Mouse (Mus musculus): Measurements from ENCODE around the gene Olfr749.
"Not testable (repeated sequence)": the region's sequence is repeated elsewhere in the genome, so short reads cannot be mapped to it uniquely, and the experiment has no call there.

Olfr749 gene

GRCm38 (mm10) chr14:50744994-50745393, at the start of gene Olfr749:
Gene Olfr749 (minus strand): TSS chr14:50745094.
- DNase-seq (ENCODE audit: low spot score in 2 of 2), result no peak

DNA sequence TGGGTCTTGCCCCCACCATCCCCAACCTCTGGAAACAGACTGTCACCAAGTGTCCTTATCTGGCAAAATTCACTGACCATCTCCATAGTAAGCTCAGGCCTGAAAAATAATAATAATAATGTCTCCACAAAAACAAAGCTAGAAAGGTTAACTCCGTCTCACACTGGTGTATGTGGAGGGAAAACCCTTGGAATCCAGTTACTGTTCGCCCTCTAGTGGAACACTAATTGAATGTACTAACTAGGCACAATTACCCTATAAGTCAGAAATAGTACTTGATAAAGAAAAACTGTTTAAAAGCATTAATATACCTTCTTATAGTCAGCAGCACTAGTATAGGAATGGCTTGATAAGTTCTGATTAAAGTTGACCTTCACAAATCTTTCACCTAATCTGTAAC, 43.3 kb upstream of the Olfr749 start:
- DNase-seq (ENCODE audit: low spot score in 2 of 2), result no peak

DNA sequence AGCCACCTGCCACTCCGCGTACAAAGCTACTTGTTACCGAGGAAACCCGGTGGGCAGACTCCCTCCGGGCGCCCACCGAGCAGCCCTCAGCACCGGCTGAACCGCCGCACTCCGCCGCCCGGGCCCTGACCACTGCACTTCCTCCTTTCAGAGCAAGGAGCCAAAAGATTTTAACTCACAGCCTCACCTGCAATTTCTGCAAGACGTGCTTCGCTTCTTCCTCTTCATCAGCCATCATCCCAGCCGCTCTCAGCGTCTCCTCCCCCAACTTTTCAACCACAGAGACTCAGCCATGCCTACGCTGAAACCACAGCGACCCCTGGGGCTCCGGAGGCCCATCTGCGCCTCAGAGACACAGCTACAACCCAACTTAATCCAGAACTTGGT, 40.4 kb upstream of the Olfr749 start, which contains the start of gene Ttc5:
Gene Ttc5, minus strand, starts transcription at position 269 of the 387 bp plus-strand sequence.
- peak; percentile 96 for DNase-seq (ENCODE audit: low spot score in 2 of 2)

DNA sequence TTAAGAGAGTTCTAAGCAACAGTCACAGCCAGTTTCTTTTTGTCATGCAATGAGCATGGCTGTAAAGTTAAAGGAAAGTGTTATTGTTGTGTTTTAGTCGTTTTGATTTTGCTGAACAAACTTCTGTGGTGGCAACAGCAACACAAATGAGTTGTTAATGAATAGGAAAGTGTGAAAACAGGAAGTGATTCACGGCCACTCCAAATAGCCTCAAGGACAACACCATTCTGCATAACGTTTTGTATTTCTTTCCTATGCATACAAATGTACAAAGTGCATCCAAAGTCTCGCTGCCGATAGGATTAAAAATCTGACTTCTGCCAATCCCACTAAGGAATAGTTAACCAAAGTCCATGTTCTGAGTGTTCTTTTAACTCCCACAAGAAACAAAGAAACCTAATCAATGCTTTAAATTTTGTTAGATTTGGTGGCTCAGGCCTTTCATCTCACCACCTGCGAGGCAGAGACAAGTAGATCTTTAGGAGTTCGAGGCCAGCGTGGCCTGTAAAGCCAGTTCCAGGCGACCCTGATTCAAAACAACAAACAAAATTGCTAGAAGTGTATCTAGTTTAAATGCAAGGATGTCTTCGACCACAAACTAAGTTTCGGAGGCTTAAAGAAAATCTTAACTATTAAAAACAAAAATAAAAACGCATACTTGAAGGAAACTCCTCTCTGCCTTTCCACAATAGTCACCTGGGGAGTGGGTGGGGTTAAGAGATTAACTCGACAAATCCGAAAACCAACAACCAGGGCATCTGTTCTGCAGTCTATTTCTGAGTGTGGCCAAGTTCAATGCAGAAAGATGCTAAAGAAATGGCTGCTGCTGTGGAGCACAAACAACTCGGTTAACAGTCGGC, 39.7 kb upstream of the Olfr749 start:
- DNase-seq (ENCODE audit: low spot score in 2 of 2), result peak in 1 of 2 experiments; percentile 43

GRCm38 (mm10) chr14:50782166-50782565, 37.3 kb upstream of the Olfr749 start:
- DNase-seq (ENCODE audit: low spot score in 2 of 2), result no peak

DNA sequence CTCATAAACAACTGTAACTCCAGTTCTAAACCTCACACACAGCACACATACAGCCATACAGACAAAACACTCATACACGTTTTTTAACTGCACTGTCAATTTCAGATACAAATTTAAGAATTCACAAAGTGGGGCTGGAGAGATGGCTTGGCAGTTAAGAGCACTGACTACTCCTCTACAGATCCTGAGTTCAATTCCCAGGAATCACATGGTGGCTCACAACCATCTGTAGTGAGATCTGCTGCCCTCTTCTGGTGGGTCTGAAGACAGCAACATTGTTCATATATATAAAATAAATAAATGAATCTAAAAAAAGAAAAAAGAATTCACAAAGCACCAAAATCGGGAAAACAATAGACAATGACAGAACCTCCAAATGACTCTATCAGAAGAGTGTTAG, 26.4 kb upstream of the Olfr749 start:
- peak in 1 of 2 experiments; percentile 21 for DNase-seq (ENCODE audit: low spot score in 2 of 2)

- no peak for DNase-seq (ENCODE audit: low spot score in 2 of 2)
Measured at GRCm38 (mm10) chr14:50765736-50766135, 20.8 kb upstream of the Olfr749 start.

- no peak for DNase-seq (ENCODE audit: low spot score in 2 of 2)
Measured at GRCm38 (mm10) chr14:50758416-50759085, 13.7 kb upstream of the Olfr749 start.

GRCm38 (mm10) chr14:50741584-50741983, 3.3 kb downstream of the Olfr749 start:
- no peak for DNase-seq (ENCODE audit: low spot score in 2 of 2)

- no peak for DNase-seq (ENCODE audit: low spot score in 2 of 2)
Measured at GRCm38 (mm10) chr14:50740334-50740733, 4.6 kb downstream of the Olfr749 start.

DNA sequence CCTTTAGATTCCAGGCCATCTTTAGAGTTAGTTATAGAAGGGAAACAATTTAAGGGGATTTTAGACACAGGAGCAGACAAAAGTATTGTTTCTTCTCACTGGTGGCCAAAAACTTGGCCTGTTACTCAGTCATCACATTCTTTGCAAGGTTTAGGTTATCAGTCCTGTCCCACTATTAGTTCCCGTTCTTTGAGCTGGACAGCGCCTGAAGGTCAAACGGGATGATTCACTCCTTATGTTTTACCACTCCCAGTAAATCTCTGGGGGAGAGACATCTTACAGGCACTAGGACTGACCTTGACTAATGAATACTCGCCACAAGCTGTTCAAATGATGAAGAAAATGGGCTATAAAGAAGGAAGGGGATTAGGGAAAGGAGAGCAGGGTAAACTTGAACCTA, 22.5 kb downstream of the Olfr749 start:
- DNase-seq (ENCODE audit: low spot score in 2 of 2), result not testable (repeated sequence)

DNA sequence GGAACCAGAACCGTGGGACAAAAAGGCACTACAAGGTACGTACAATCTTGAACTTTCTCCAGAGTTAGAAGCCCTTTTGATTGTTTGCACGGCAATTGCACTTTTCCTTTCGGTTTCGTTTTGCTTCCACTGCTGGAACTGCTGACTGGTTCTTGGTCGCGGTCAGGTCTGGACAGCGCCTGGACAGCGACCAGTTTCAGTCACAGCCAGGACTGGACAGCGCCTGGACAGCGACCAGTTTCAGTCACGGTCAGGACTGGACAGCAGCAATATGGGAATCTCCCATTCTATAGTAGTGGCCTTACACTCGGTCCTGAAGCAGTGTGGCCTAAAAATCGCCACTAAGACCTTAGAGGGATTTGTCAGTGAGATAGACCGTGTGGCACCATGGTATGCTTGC, 25.0 kb downstream of the Olfr749 start:
- not testable (repeated sequence) for DNase-seq (ENCODE audit: low spot score in 2 of 2)

- DNase-seq (ENCODE audit: low spot score in 2 of 2), result no peak
Measured at GRCm38 (mm10) chr14:50707073-50707472, 37.8 kb downstream of the Olfr749 start, which contains the start of gene Olfr748. Gene Olfr748 (plus strand): TSS chr14:50707373.

DNA sequence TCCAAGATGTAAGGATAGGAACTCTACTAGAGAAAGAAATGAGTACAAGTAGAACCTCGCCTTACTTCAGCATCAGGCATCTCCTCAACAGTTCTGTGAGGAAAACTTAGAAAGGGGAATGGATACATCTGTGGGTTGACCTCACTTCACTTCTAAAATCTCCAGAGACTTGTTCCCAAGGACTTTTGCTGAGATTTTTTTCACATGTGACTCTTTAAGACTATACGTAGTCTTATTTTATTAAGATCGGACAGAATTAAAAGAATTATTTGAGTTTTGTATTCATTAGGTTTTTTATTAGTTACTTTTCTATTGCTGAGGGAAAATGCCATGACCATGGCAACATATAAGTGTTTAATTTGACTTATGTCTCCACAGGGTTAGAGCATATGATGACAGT, 51.8 kb downstream of the Olfr749 start, which contains the start of gene Olfr747:
Gene Olfr747, minus strand, starts transcription at position 101 of the 400 bp plus-strand sequence.
- no peak for DNase-seq (ENCODE audit: low spot score in 2 of 2)
